Mouse (Mus musculus) embryonic facial prominence, embryonic 10.5 days (tissue): Measurements from ENCODE around the gene 2210016L21Rik. TPM values are rescaled to one million over a fixed set of nuclear protein-coding genes. Genes with fewer than 3 reads are reported as not detected.

Experiments
- DNase-seq: peaks from one replicate; pipeline ENCODE4 v3.0.0-alpha.2; 2017; ENCODE audit warnings: low spot score
- H3K27ac ChIP-seq: fragments of 300-500 bp; sonication (generic); replicated peaks from 2 replicates; pipeline ENCODE4 v1.5.1; 2016; ENCODE audit warnings: mild to moderate bottlenecking
- H3K27me3 ChIP-seq: fragments of 300-500 bp; sonication (generic); replicated peaks from 2 replicates; pipeline ENCODE4 v1.6.1; 2016; ENCODE audit warnings: low read depth, mild to moderate bottlenecking; ENCODE audit not compliant: poor library complexity, severe bottlenecking
- H3K36me3 ChIP-seq: fragments of 300-500 bp; sonication (generic); replicated peaks from 2 replicates; pipeline ENCODE4 v1.6.1; 2016; ENCODE audit warnings: mild to moderate bottlenecking, moderate library complexity
- H3K4me1 ChIP-seq: fragments of 300-500 bp; sonication (generic); 2 replicates; pipeline ENCODE4 v1.6.1; 2016
- H3K4me3 ChIP-seq: fragments of 300-500 bp; sonication (generic); 2 replicates; pipeline ENCODE4 v1.5.1; 2016; ENCODE audit warnings: mild to moderate bottlenecking, moderate library complexity
- H3K9me3 ChIP-seq: fragments of 300-500 bp; sonication (generic); 2 replicates; pipeline ENCODE4 v1.6.1; 2016; ENCODE audit warnings: mild to moderate bottlenecking
- WGBS: fragments of 180-500 bp; shearing (Covaris S2); methylation state at CpG from one replicate; pipeline ENCODE4 v1.1.7; 2016; 5-methylcytosine and 5-hydroxymethylcytosine counted together
- polyA plus RNA-seq: library from polyadenylated mRNA; unstranded; fragments of >200 nt; fragmentation: Nextera tagmentation; extraction: Ambion mirVana; gene quantifications from 2 replicates; pipeline ENCODE4 v1.2.1, GENCODE M21; 2016

Gene 2210016L21Rik
- polyA plus RNA-seq, 1 experiment from 2014 or later: 45.4 TPM

- no peak overlapping the region for H3K4me3 ChIP-seq
- H3K27ac ChIP-seq: no peak overlapping the region
- DNase-seq: no peak
- H3K27me3 ChIP-seq: peaks cover 41% of the 10 kb centered on the region
- 59% methylated on average over 13 of the region's 13 CpGs for WGBS
- H3K4me1 ChIP-seq: peaks cover 24% of the 10 kb centered on the region
- no peaks in the 10 kb centered on the region for H3K36me3 ChIP-seq
- H3K9me3 ChIP-seq: no peaks in the 10 kb centered on the region
Measured at GRCm38 (mm10) chr5:114969609-114970215, 27.8 kb downstream of the 2210016L21Rik start.

DNA sequence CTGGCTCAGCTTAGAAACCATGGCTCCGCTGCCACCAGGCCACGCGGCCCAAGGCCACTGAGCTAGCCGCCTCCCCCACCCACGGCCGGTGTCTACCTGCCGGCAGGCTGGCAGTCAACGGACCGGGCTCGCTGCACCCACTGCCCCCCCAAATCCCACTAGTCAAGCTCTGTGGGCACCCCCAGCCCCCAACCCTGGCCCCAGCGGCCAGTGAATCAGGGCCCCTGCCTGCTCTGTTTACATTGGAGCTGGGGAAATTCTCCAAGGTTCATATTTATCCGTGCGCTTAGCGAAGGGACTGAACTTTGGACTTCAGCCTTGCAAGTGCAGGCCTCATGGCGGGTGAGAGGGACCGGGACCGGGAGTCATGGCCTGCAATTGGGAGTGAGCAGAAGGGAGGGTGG is 28.9 kb downstream of the 2210016L21Rik start, which contains the start of gene Hnf1a:
Gene Hnf1a, minus strand, starts transcription at position 271 of the 404 bp plus-strand sequence.
- peaks cover 17% of the 10 kb centered on the region for H3K4me1 ChIP-seq
- no peaks in the 10 kb centered on the region for H3K9me3 ChIP-seq
- no peak within 1 kb of the TSS for H3K4me3 ChIP-seq
- H3K36me3 ChIP-seq: no peaks in the 10 kb centered on the region
- peaks cover 41% of the 10 kb centered on the region for H3K27me3 ChIP-seq
- DNase-seq: no peak
- WGBS: 84% methylated on average over 17 of the region's 17 CpGs
- H3K27ac ChIP-seq: 0 out of 2 replicates have a peak within 1 kb of the TSS, but pooled peaks have one; percentile 10

DNA sequence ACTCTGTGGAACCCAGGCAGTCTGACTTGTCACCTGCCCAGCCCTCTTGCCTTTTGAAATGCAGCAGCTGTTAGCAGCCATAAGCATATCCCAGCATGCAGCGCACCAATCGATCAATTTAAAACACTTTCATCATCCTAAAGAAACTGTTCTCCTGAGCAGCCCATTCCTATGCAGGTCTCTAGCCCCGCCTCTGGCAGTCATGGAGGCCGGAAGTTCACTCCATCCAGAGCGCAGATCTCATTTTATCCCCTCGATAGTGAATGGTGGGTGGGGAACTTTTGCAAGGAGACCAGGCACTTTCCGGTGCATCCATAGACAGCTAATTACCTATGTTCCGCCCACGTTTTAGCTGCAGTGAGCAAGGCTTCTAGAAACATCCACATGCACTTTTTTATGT is 30.2 kb downstream of the 2210016L21Rik start:
- H3K4me1 ChIP-seq: peaks cover 17% of the 10 kb centered on the region
- peaks cover 36% of the 10 kb centered on the region for H3K27me3 ChIP-seq
- no peaks in the 10 kb centered on the region for H3K36me3 ChIP-seq
- WGBS: 83% methylated on average over 9 of the region's 9 CpGs
- H3K27ac ChIP-seq: no peak overlapping the region
- DNase-seq: no peak
- H3K9me3 ChIP-seq: no peaks in the 10 kb centered on the region
- no peak overlapping the region for H3K4me3 ChIP-seq

DNA sequence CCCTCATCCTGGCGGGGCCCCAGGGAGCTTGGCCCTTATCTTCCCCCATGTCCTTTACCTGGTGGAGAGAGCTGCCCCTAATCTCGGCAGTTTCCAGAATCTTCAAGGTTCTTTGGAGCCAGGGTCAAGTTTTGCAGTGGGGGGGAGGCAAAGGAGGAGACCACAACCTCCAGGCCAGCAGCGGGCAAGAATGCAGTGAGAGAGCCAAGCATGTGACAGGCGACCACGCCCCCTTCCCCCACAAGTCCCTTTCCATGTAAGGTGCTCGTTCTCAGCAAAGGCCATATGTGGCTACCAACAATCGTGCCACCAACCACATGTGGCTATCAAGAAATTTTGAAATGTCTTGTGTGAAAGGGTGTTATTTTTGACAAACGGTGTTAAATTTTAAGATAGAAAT is 31.2 kb downstream of the 2210016L21Rik start:
- Histone ChIP-seq H3K9me3 (no peaks in the 10 kb centered on the region), H3K36me3 (no peaks in the 10 kb centered on the region), H3K4me3 (no peak overlapping the region), H3K27ac (no peak overlapping the region), H3K4me1 (peaks cover 15% of the 10 kb centered on the region), H3K27me3 (peaks cover 26% of the 10 kb centered on the region)
- WGBS: 82% methylated on average over 8 of the region's 8 CpGs
- no peak for DNase-seq

- Histone ChIP-seq H3K27ac (no peak overlapping the region), H3K36me3 (no peaks in the 10 kb centered on the region), H3K27me3 (no peaks in the 10 kb centered on the region), H3K9me3 (no peaks in the 10 kb centered on the region), H3K4me1 (peaks cover 18% of the 10 kb centered on the region), H3K4me3 (no peak overlapping the region)
- no peak for DNase-seq
Measured at GRCm38 (mm10) chr5:114976935-114977334, 35.0 kb downstream of the 2210016L21Rik start.

DNA sequence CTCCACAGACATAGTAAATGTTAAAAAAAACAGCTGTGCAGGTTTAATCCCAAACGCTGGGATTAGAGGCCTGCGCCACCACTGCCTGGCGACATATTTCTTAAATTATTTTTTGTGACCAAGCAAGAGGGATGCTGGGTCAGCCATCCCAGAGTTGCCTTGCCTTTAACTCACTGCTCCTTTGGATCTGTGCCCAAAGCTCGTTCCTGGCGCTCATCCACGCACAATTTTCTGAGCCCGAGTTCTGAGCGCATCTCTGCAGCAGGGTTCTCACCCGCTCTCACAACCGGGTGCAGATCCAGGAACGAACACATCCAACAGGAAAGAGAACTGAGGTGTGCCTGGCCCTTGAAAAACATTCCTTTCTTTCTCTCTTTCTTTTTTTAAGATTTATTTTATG is 36.5 kb downstream of the 2210016L21Rik start:
- no peak for DNase-seq
- Histone ChIP-seq H3K27ac (no peak overlapping the region), H3K36me3 (no peaks in the 10 kb centered on the region), H3K27me3 (no peaks in the 10 kb centered on the region), H3K4me3 (no peak overlapping the region), H3K4me1 (peaks cover 18% of the 10 kb centered on the region), H3K9me3 (no peaks in the 10 kb centered on the region)
- WGBS: 73% methylated on average over 11 of the region's 11 CpGs

DNA sequence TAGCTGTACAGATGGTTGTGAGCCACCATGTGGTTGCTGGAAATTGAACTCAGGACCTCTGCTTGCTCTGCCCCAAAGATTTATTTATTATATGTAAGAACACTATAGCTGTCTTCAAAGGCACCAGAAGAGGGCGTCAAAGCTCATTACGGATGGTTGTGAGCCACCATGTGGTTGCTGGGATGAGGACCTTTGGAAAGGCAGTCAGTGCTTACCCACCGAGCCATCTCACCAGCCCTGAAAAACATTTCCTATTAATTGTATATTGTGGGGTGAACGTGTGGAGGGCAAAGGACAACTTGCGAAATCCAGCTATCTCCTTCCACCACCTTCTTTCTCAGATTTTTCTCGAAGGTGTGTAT is 36.9 kb downstream of the 2210016L21Rik start:
- H3K4me3 ChIP-seq: peak overlapping the region; percentile 59
- DNase-seq: peak; percentile 43
- no peaks in the 10 kb centered on the region for H3K9me3 ChIP-seq
- H3K4me1 ChIP-seq: peaks cover 18% of the 10 kb centered on the region
- no peaks in the 10 kb centered on the region for H3K27me3 ChIP-seq
- 4% methylated on average over 6 of the region's 6 CpGs for WGBS
- no peaks in the 10 kb centered on the region for H3K36me3 ChIP-seq
- H3K27ac ChIP-seq: no peak overlapping the region

GRCm38 (mm10) chr5:114979250-114980121 is 37.5 kb downstream of the 2210016L21Rik start:
- H3K27ac ChIP-seq: peak overlapping the region; percentile 16
- peak; percentile 74 for DNase-seq
- H3K9me3 ChIP-seq: no peaks in the 10 kb centered on the region
- H3K4me1 ChIP-seq: peaks cover 18% of the 10 kb centered on the region
- peak overlapping the region; percentile 59 for H3K4me3 ChIP-seq
- WGBS: 5% methylated on average over 32 of the region's 32 CpGs
- no peaks in the 10 kb centered on the region for H3K36me3 ChIP-seq
- no peaks in the 10 kb centered on the region for H3K27me3 ChIP-seq

GRCm38 (mm10) chr5:114980122-114980748 is 38.3 kb downstream of the 2210016L21Rik start:
- Histone ChIP-seq H3K27ac (peak overlapping the region; percentile 16), H3K27me3 (no peaks in the 10 kb centered on the region), H3K4me3 (peak overlapping the region; percentile 59), H3K36me3 (no peaks in the 10 kb centered on the region), H3K9me3 (no peaks in the 10 kb centered on the region), H3K4me1 (peaks cover 18% of the 10 kb centered on the region)
- DNase-seq: peak; percentile 39
- WGBS: 19% methylated on average over 16 of the region's 16 CpGs

DNA sequence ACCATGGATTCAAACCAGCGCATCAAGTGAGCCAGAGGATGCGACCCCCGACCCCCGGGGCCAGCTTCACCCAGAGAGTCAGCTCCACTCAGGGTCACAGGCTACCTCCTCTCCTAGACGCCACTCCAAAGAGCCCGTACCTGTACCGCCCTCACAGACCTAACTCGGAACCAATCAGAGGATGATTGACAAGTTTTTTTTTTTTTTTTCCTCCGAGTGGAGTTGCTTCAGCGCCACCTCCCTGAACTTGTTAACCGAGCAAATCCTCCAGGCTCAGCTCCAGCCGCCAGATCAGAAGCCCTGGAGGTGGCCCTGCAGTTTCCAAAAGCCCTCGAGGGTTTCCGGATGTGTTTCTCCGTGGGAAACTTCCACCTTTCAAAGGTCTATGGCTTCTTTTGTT is 40.0 kb downstream of the 2210016L21Rik start:
- DNase-seq: no peak
- Histone ChIP-seq H3K27ac (no peak overlapping the region), H3K9me3 (no peaks in the 10 kb centered on the region), H3K36me3 (no peaks in the 10 kb centered on the region), H3K4me1 (peaks cover 18% of the 10 kb centered on the region), H3K27me3 (no peaks in the 10 kb centered on the region), H3K4me3 (no peak overlapping the region)
- 49% methylated on average over 15 of the region's 15 CpGs for whole genome bisulfite sequencing

DNA sequence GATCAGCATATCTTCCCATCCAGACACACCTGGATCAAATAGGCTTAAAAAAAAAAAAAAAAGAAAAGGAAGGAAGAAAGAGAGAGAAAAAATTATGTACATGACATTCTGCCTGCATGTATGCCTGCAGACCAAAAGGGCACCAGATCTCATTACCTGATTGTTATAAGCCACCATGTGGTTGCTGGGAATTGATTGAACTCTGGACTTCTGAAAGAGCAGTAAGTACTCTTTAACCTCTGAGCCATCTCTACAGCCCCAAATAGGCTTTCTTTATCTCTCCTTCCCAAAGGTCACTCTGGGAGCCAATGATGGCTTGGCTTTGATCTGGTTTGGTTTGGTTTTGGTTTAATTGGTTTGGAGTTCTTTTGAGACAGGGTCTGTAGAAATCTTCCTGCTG is 43.1 kb downstream of the 2210016L21Rik start:
- Histone ChIP-seq H3K9me3 (no peaks in the 10 kb centered on the region), H3K4me1 (peaks cover 5% of the 10 kb centered on the region), H3K4me3 (no peak overlapping the region), H3K27me3 (no peaks in the 10 kb centered on the region), H3K36me3 (no peaks in the 10 kb centered on the region), H3K27ac (no peak overlapping the region)
- DNase-seq: no peak

DNA sequence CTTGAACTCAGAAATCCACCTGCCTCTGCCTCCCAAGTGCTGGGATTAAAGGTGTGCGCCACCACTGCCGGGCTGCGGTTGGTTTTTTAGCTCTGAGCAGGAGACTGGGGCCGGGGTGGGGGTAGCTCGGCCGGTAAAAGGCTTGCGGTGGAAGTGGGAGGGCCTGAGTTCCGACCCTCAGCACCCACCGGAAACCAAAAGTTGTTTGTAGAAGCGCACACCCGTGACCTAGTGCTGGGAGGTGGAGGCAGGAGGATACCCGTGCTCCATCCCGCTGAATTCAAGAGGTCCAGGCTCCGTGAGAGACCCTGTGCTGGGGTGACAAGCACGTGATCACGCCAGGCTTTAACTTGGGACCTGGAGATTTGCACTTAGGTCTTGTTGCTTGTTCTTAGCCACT is 54.5 kb downstream of the 2210016L21Rik start:
- no peaks in the 10 kb centered on the region for H3K36me3 ChIP-seq
- H3K27me3 ChIP-seq: no peaks in the 10 kb centered on the region
- peaks cover 3% of the 10 kb centered on the region for H3K4me1 ChIP-seq
- DNase-seq: no peak
- WGBS: 81% methylated on average over 16 of the region's 16 CpGs
- no peak overlapping the region for H3K4me3 ChIP-seq
- no peak overlapping the region for H3K27ac ChIP-seq
- H3K9me3 ChIP-seq: no peaks in the 10 kb centered on the region

DNA sequence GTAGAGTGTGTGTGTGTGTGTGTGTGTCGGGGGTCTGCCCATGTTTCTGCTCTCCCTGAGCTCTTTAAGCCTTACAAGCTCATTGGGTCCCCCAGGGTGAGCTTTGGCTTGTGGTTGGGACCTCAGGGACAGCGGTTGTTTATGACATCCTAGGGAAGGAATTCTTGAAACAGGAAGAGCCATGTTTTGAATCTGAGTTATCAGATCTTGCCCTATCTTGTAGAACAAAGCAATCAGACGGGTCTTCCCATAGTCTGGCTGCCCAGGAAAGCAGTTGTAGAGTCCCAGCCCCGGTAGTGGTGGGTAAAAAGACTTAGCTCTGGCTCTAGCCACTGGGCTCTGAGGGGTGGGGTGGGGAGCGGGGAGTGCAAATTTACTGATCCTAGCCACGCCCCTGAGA is 55.4 kb downstream of the 2210016L21Rik start:
- no peak for DNase-seq
- no peaks in the 10 kb centered on the region for H3K36me3 ChIP-seq
- WGBS: 61% methylated on average over 6 of the region's 6 CpGs
- H3K9me3 ChIP-seq: no peaks in the 10 kb centered on the region
- no peak overlapping the region for H3K27ac ChIP-seq
- H3K4me3 ChIP-seq: no peak overlapping the region
- H3K27me3 ChIP-seq: no peaks in the 10 kb centered on the region
- peaks cover 7% of the 10 kb centered on the region for H3K4me1 ChIP-seq
